Mouse (Mus musculus) layer of hippocampus, postnatal 36 days (tissue): ENCODE measurements around the gene Evx1. TPM values are rescaled to one million over a fixed set of nuclear protein-coding genes. Genes with fewer than 3 reads are reported as not detected.

Experiments used
- DNase-seq, 2 experiments: peaks; one replicate each; pipeline ENCODE4 v3.0.0; 2022
- total RNA-seq, 2 experiments: library from RNA; stranded (reverse); gene quantifications; 2 replicates each; pipeline ENCODE4 v1.2.3; 2021

Evx1 gene
- total RNA-seq: not detected

DNA sequence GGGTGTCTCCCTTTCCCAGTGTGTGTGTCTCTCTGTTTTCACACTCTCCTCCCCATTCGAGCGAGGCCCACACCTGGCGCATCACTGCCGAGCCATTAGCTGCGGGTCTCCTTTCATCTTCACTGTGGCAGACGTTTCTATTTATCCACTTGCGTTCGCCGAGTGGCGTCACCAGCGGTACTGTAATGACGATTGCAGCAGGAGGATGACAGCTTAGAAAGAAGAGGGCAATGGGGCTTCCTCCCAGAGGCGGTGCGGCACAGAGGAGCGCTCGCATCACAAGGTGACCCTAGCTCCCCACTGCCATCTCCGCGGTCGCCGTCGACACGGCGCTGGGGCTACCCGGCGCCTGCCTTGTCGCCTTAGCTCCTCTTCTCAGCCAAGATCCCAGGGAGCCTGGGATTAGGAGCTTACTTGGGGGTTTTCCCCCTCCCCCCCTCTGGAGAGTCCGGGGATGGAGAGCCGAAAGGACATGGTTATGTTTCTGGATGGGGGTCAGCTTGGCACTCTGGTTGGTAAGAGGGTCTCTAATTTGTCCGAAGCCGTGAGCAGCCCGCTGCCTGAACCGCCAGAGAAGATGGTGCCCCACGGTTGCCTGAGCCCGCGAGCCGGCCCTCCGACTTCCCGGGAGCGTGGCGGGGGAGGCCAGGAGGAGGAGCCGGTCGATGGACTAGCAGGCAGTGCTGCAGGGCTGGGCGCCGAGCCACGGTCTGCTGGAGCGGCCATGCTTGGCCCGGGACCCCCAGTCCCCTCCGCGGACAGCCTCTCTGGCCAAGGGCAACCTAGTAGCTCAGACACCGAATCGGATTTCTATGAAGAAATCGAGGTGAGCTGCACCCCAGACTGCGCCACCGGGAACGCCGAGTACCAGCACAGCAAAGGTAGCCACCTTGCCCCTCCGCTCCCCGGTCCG lies at the start of gene Evx1:
TSS of gene Evx1 (plus strand) at position 108 of the 913 bp plus-strand sequence.
- no peak for DNase-seq

DNA sequence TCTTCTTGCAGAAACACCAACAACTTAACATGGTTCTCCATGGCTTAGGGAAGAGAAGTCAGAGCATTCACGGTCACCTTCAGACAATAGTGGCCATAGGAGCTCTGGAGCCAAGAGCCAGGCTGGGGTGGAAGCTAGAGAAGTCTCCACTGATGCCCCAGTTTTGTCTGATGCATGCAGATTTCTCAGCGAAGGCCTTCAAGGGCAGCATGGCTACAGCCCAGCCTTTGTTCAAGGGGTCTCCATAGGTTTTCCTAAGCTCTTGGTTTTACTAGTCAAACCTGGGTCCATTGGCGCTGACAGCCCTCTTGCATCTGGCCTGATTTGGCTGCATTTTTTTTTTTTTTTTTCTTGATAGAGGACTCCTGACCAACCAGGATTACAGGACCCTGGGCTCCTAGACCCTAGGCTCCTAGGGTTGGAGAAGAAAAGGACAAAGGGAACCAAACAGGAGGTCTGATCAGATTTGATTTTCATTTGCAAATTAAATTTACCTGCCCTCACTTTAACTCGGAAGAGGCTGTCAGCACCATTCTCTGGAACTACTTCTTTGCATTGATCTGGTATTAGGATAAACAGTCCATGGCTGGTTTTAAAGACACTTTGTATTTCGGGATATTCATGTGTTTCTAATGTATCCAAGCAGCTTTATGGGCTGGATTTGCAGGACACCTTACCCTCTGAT lies 49.0 kb upstream of the Evx1 start:
- DNase-seq: no peak

DNA sequence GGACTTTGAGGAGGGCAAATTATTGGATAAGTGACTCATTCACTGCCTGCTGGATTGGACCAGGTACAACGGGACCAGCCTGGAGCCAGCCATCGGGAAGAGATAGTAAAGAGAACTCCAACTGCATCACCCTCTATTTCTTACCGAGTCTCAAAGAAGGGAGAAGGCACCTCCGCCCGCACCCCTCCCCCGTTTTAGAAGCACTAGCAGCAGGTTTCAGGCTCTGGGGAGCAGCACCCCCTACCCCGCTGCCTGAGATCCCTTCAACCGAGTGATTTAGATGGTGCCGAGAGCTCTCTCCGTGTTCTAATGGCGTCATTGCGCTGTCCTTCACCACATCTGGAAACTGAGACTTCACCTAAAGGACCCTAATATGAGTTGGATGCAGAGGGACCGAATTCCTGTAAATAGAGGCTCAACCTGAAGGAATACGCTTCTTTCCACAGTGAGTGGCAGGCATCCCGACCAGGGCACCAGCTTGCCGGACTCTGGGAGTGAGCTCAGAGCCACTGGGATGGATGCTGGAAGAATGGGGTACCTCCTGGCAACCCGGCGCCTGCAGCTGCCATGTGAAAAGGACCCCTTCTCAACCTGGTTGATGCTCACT lies 47.9 kb upstream of the Evx1 start:
- no peak for DNase-seq

DNA sequence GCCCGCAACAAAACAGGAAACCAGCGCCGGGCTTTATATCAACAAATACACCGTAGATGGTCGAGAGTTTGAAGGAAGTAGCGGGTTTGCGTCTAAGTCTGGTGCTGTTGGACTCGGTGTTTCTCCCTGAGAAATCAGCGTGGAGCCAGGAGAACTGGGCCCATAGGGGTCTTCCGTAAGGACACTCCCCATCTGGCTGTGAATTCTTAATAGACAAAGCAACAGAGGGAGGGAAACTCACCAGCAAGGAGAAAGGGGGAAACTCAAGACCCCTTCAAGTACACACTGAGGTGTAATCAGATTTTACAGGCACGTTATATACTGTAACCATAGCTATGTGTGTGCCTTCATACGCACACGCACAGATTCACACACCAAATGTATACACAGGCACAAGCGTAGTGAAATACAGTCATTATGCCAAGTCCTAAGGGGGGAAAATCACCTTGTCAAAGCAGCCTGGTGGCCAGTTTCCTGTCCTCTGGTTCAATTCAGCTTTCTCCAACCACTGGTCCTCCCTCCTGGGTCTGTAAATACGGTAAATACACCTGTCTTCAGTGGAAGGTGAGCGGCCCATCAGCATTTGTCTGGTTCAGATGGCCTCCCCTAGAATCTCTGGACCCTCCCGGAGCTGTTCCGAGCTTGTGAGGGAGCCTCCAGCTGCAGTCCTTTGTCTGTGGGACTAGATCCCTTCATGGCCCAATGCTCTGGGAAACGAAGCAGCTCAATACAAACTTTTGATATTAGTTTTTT lies 47.2 kb upstream of the Evx1 start:
- no peak for DNase-seq

DNA sequence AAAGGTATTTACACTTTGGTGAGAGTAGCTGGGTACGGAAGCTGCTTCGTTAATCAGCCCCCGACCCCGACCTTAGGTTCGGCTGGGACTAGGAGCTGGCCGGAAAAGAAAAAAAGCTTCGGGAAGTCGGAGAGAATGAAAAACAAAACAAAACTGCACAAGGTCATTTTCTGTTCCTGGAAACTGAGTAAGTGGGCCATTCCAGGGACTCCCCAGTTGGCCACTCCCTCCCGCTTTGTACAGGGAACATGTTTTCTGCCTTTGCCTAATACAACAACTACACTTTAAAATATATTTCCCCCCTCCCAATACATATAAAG lies 46.7 kb upstream of the Evx1 start:
- DNase-seq: no peak

DNA sequence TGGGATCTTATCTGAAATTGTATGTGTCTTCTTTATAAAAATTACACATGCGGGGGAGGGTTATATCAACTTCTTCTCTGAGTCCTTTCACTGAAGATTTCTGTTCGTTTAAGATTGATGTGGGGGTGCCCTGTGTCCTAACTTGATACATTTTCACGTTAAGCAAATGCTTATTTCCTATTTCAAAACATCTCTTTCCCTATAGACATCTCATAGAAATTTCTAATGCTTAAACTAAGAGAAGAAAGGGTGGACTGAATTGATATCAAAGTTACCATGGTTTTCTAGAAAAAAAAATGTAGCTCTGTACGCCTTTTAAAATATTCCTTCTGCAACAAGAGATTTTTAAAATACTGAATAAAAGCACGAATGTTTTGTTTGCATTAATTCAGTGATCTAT lies 46.1 kb upstream of the Evx1 start:
- DNase-seq: no peak

DNA sequence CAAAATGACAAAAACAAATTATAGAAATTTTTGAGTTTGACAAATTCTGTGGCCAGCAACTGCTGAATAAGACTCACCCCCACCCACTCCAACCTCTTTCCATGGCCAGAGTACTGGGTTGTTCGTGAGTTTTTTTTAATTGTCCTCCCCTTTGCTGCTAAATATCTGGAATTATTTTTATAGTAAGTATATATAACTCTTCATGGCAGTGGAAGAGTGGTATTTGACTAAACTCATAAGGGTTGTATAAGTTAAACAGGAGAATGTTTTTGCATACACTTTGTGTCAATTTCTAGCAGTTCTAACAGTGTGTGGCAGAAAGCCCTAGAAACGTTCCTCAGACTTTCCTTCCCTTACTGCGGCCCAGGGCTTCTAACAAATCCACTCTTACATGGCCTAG lies 45.6 kb upstream of the Evx1 start:
- DNase-seq: no peak

DNA sequence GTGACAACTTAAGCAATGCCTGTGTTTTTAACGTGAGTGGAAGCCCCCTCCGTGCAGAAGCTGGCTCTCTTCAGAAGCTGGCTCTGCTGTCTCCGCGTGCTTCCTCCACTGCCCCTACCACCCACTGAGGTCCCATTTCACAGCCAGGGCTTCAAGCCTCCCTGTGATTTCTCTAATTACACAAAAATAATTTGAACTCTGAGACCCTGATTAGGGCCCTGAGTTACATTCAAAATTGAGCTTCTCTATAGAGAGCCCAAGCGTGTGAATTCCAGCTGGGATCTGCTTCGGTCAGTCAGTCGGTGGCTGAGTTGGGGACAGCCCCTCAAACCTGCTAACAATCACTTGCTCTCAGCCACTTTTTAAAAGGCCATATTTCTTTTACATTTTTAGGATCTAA lies 45.0 kb upstream of the Evx1 start:
- DNase-seq: no peak

DNA sequence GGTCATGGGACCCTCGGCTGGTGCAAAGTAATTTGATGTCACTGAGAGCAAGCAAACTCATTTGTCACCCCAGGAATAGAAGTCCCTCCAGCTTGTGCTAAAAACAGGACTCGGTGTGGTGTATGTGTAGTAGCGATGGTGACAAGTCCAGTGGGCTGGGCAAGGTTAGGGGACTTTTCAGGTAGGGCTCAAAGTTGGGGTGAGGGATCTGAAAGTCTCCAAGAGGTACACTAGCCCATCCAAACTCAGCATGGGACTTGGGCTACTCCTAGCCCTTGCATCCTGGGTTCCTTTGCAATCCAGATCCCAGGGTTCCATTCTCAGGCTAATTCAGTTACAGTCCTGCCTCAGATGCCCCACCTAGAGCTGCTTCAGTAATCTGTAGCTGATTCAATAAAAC lies 44.5 kb upstream of the Evx1 start:
- no peak for DNase-seq

DNA sequence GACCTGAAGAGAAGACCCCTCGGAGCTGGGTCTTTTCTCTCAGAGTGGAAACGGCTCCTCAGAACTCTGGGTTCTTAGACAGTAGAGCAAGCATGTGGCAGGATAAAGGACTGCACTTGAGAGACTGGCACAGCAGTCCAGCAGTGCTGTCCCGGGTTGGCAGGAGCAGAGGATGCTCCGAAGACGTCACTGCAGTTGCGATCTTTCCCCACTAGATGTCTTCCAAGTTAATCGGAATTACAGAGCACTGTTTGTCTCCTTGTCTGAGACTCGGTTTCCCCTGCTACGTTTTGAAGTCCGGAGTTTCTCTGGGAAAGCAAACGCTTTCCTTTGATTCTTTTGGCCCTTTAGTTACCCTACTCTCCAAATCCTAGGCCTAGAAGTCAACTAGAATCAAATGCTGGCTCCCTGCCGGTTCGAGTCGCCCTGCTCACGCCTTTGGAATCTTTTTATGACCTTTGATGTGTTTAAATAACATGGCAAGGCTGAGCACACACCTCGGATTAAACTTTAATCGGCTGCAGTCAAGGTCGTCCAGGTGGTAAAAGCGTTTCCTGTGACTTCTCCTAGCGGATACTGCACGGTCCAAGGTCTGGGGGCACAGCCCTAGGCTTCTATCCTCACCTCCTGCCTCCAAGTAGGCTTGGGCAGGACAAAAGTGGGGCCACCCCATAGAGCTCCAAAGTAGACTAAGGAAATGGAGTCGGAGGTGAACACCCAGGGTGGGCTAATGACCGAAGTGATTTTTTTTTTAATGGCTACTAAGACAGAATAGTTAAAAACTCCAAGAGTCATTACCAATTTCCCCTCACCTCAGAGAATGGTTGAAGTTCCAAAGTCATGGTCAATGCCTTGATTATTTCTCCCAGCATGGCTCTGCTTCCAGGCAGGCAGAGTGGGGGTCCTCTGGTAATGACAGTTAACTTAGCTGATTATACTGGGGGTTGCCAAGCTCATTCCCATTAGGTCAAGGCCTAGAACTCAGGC lies 42.5 kb upstream of the Evx1 start:
- DNase-seq: peak in 1 of 2 experiments; percentile 50

DNA sequence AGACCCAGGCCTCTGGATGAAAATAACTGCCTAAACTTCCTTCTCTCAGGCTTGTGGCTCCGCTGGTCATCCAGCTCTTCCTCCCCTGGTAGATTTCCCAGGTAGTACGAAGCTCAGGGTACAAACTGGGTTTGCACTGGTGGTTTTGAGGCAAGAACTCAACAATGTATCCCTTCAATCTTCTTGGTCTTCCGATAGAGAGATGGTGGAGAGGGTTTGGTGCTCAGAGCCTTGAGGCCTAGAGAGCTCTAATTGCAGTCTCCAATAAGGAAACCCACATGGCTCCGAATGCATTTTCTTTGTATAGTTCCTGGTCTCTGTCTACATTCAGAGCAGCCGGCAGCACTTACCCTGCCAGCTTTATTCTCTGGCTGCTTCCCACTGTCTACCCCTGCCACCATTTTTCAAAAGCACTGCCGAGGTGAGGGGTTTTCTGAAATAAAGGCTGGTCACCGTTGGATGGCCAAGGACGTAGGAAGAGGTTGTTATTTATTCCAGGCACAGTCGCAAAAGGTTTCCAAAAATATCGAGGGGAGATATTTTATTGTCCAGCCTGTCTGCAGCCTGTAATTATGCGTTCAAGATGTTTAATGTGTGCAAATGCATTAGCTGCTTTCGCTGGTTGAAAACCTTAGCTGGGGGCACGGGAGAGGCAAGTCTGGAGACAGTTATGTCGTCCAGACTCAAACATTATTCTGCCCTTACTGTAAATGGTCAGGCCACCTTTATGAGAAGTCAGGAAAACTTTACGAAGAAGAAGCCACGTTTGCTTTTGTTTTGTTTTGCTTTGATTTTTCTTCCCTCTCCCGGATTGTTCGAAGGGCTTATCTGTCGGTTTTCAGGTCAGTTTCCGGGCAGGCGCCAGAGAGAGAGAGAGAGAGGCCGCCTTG lies 40.3 kb upstream of the Evx1 start:
- no peak for DNase-seq

DNA sequence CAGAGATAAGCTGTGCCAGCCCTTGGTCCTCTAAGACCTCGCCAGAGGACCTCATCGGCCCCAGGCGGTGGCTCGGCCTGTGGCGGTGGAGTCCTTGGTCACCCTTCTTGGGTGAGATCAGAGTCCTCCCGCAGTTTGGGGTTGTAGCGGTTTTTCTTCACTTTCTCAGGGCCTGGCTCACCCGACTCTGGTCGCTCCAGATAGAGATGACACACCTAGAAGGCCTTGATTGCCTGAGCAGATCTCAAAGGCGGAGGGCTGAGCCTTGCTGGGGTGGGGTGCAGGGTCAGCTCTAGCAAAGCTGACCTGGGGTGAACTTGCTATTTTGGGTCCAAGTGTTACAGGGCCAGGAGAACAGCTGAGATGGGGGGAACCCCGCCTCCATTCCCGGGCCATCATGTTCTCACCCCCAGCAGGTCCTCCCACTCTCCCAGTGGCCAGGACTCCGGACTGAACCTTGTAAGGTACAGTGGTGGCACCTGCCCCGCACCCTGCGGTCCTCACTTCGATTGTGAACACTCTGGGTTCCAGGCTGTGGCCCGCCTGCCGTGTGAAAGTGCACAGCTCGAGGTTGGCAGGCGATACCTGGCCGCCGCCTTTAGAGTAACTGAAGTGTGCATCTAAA lies 39.5 kb upstream of the Evx1 start:
- DNase-seq: no peak

DNA sequence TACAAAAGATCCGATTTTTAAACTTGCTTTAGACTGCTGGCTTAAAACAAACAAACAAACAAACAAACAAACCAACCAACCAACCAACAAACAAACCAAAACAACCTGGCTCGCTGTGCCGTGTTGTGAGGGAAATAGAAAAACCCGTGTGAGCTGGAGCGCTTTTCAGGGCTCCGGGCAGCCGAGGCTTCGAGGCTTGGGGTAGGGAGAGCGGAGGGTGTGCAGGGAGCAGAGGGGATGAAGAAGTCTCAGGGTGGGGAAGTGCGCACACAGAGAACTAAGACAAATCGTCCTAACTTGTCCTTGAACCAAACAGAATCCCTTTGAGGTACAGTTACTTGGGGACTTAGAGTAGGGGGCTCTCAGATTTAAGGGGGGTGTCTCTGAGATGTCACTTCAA lies 38.7 kb upstream of the Evx1 start:
- DNase-seq: no peak

DNA sequence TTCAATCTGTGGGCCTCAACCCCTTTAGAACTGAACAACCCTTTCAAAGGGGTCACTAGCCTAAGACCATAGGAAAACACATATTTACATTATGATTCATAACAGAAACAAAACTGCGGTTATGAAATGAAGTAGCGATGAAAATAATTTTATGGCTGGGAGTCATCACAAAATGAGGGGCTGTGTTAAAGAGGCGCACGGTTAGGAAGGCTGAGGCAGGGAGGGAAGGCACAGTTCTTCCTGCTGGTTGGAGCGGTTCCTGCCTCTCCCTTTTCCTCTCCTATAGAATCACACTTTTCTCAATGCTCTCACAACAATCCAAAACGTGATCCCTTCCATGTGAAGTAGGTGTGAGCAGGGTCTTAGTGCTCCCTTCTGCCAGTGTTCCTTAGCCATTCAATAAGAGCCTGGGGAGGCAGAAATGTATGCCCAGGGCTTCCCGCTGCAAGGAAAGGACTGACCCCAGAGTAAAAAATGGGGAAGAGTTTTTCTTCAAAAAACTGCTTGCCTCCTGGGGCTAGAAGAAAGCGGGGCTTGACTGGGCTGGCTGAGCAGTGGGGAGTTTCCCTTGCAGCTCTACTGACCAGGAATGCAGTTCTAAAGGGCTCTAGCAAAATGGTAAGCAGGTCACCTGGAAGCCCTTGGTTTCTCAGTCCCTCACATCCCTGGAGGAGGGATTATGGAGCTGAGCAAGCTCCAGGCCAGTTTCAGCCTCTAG lies 37.6 kb upstream of the Evx1 start:
- no peak for DNase-seq

DNA sequence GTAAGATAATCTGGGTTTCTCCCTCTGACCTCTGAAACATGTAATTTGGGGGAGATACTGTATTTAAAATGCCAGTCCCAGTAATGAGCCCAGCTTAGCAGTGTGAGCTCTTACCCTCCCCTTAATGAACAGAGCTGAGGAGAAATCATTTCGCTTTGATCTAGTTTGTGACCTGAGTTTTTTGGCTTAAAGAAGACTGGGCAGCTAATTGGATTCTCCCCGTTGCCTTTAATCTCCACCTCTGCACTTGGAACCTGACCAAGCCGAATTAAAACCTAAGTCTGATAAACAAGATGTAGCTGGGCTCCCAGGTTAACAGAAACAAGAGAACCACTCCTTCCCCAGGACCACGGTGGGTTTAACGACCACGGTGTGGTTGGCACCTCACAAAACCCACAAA lies 36.9 kb upstream of the Evx1 start:
- no peak for DNase-seq

DNA sequence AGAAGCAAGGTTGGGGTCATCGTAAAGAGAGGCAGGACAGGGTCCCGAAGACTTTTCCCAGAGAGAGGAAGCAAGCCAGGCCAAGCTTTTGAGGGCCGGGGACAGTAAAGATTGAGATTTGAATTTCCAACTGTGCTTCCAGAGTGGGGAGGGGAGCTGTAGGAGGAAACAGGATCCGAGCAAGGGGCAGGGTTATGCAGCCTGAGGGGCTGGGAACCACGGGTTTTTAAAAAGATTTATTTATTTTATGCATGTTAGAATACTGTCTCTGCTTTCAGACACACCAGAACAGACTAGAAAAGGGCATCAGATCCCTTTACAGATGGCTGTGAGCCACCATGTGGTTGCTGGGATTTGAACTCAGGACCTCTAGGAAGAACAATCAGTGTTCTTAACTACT lies 36.4 kb upstream of the Evx1 start:
- DNase-seq: no peak

DNA sequence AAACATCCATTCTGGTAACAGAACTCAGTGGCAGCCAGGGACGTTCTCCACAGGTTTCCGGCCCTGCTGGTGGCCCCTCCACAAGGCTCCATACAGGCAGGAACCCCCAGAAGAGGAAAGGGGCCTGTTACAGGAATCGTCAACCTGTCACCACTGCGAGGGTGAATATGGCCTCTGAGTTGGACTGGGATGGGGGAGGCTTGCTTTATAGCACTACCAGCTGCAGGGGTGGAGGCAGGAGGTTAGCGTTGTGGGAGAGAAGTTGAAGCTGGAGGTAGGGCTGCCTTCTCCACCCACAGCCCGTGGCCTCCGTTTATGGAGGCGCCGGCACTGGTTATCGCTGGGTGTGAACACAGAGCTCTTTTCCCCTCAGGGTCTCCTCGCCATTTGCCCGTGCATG lies 32.2 kb upstream of the Evx1 start:
- DNase-seq: no peak

DNA sequence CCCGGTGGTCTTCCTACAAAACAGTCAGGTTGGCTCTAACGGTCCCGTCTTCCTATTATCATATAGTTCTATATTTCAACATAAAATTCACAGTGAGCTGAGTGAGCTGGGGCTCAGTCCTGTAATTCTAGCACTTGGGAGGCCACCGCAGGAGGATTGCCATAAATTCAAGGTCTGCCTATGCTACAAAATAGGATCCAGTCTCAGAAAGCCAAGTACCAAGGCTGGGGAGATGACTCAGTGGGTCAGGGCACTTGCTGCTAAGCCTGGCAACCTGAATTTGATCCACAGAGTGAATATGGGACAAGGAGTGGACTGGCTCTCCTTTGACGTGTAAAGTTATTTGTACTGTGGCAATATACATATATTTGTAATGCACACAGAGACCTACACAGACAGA lies 29.4 kb upstream of the Evx1 start:
- DNase-seq: no peak

DNA sequence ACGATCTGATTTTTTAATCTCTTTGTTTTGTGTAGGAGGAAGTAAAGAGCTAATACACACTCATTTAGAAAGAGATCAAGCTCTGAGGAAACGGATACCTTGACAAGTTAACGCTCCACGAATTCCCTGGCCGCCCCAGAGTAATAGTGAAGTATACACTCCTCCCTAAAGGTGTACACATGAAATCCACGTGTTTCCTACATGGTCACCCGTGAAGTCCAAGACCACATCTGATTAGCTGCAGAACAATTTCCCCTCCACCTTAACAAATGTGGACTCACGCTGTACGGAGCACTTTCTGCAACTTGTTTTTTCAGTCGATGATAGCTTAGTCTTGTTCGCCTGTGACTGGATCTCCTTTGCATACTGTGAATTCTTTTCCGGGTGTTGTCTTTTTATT lies 23.1 kb upstream of the Evx1 start:
- no peak for DNase-seq
